Mouse (Mus musculus) hindbrain, embryonic 14.5 days (tissue): ENCODE data around the gene Spats2l. TPM values are rescaled to one million over a fixed set of nuclear protein-coding genes. Genes with fewer than 3 reads are reported as not detected.

Source experiments
- ATAC-seq: fragments of 200-750 bp; cut with Nextera tagmentation; 2 replicates; pipeline ENCODE4 v1.8.0; 2017; ENCODE audit warnings: moderate number of reproducible peaks, mild to moderate bottlenecking, moderate TSS enrichment, moderate library complexity; ENCODE audit not compliant: low FRiP score
- DNase-seq: peaks from one replicate; pipeline ENCODE4 v3.0.0-alpha.2; 2015; ENCODE audit warnings: low spot score
- H3K27ac ChIP-seq: fragments of 300-500 bp; sonication (generic); 2 replicates; pipeline ENCODE4 v1.5.1; 2014; ENCODE audit warnings: mild to moderate bottlenecking, moderate library complexity
- H3K27me3 ChIP-seq: fragments of 300-500 bp; sonication (generic); 2 replicates; pipeline ENCODE4 v1.6.1; 2014; ENCODE audit warnings: mild to moderate bottlenecking, low read length, mixed read lengths; ENCODE audit not compliant: control insufficient read depth, insufficient read depth
- H3K36me3 ChIP-seq: fragments of 300-500 bp; sonication (generic); replicated peaks from 2 replicates; pipeline ENCODE4 v1.6.1; 2014; ENCODE audit not compliant: control insufficient read depth, insufficient read depth
- H3K4me1 ChIP-seq: fragments of 300-500 bp; sonication (generic); replicated peaks from 2 replicates; pipeline ENCODE4 v1.6.1; 2014; ENCODE audit warnings: antibody characterized with exemption, low read length, mixed read lengths; ENCODE audit not compliant: control insufficient read depth, insufficient read depth
- H3K4me2 ChIP-seq: fragments of 300-500 bp; sonication (generic); replicated peaks from 2 replicates; pipeline ENCODE4 v1.6.1; 2014; ENCODE audit warnings: mild to moderate bottlenecking, moderate library complexity
- H3K4me3 ChIP-seq: fragments of 300-500 bp; sonication (generic); replicated peaks from 2 replicates; pipeline ENCODE4 v1.5.1; 2014; ENCODE audit warnings: mild to moderate bottlenecking, low read length
- H3K9ac ChIP-seq: fragments of 300-500 bp; sonication (generic); 2 replicates; pipeline ENCODE4 v1.6.1; 2014
- H3K9me3 ChIP-seq: fragments of 300-500 bp; sonication (generic); 2 replicates; pipeline ENCODE4 v1.6.1; 2016; ENCODE audit warnings: low read length; ENCODE audit not compliant: control insufficient read depth
- WGBS: fragments of 180-500 bp; shearing (Covaris S2); extraction: QIAGEN DNeasy Blood & Tissue Kit; methylation state at CpG from one replicate; pipeline ENCODE4 v1.1.7; 2014; 5-methylcytosine and 5-hydroxymethylcytosine counted together
- polyA plus RNA-seq: library from polyadenylated mRNA; unstranded; fragments of >200 nt; fragmentation: Nextera tagmentation; extraction: Ambion mirVana; gene quantifications from 2 replicates; pipeline ENCODE4 v1.2.1, GENCODE M21; 2014

The Spats2l gene
- polyA plus RNA-seq, 1 experiment from 2014 or later, result 83.2 TPM

DNA sequence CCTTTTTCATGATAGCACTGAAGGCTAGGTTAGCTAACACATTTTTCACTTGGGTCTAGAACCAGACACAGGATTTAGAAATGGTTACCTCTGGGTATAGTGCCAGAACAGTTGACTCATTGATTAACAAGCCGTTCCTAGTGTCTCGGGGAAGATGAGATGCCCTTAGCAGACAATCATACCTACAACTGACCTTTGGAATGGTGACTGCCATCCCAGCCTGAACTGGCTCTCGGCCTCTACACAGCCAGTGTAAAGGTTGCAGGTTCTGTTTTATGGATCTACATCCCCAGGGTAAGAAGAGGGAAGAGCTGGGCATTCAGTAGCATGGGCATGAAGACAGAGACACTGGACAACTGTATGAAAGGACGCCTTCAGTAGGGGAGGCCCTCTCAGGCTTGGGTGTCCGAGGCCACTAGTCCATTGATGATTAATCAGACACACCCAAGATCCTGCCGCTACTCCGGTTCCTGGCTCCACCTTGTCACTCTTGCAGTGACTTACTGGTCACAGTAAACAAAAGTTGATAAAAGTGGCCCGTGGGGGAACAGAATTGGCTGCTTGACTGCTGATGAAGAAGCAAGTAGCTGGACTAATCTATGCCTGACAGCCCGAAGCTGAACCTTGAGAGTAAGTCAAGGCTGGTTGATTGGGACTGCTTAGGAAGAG lies 71.2 kb downstream of the Spats2l start:
- no peaks in the 10 kb centered on the region for H3K27me3 ChIP-seq
- H3K4me2 ChIP-seq, result no peak overlapping the region
- no peaks in the 10 kb centered on the region for H3K9me3 ChIP-seq
- no peak overlapping the region for H3K9ac ChIP-seq
- no peak overlapping the region for H3K27ac ChIP-seq
- no peaks in the 10 kb centered on the region for H3K36me3 ChIP-seq
- H3K4me1 ChIP-seq, result peaks cover 25% of the 10 kb centered on the region
- DNase-seq, result no peak
- H3K4me3 ChIP-seq, result no peak overlapping the region
- 81% methylated on average over 9 of the region's 9 CpGs for WGBS
- ATAC-seq, result no peak

DNA sequence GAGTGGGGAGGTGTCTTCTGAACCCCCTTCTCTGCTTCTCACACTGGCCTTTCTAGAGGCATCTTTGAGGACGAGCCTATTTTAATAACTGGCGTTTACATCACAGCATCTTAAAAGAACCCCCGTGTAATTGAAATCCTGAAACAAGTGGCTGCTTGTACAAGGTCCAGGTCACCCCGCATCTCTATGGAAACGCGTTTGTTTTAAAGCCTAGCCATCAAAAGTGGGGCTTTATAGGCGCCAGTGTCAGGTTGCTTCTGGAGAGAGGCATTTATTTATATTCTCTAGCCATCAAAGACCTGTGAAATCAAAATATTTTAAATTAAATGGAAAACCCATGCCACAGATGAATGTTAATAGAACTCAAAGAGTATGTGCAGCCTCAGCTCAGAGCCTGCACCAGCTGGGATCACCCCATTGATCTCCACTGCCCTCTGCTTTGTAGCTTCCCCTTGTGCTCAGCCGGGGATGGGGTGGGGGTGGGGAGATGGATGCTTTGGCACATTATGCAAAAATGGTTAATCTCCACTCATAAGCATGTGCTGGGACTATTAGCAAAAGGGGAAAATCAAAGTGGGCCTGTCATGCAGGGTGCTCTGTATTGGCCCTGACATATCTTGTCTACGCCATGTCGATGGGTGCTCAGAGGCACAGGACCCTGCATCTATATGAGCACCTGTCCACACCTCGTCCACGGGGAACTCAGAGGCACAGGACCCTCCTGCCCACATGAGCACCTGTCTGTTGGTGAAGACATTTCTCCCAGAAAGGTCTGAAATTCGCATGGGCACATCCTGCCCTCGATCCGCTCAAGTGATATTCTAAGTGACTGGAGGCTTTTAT lies 73.1 kb downstream of the Spats2l start:
- DNase-seq (no peak), ATAC-seq (peak; percentile 68; the same call in 1 of the 2 replicates)
- Histone ChIP-seq H3K9me3 (no peaks in the 10 kb centered on the region), H3K4me3 (no peak overlapping the region), H3K9ac (no peak overlapping the region), H3K27me3 (no peaks in the 10 kb centered on the region), H3K4me2 (no peak overlapping the region), H3K4me1 (peaks cover 25% of the 10 kb centered on the region), H3K36me3 (no peaks in the 10 kb centered on the region), H3K27ac (peak overlapping the region; percentile 43)
- 28% methylated on average over 15 of the region's 15 CpGs for WGBS

DNA sequence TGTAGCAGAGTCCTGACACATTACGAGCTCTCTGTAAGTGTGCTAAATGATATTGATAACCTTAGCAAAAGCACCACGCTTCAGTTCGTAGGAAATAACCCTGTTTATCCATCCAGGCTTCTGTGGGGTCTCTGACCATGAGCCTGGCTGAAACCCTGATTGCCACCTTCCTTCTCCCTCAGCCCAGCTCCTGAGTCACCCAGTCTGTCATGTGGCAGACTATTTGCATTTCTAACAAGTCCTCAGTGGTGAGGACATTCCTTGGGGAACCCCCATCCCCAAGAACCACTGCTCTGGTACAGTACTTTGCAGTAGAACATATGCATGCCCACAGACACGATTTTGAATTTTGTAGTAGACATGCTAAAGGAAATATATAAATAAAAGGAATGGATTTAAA lies 75.1 kb downstream of the Spats2l start:
- Histone ChIP-seq H3K9me3 (no peaks in the 10 kb centered on the region), H3K4me3 (no peak overlapping the region), H3K27ac (no peak overlapping the region), H3K9ac (no peak overlapping the region), H3K36me3 (no peaks in the 10 kb centered on the region), H3K4me1 (peaks cover 25% of the 10 kb centered on the region), H3K4me2 (no peak overlapping the region), H3K27me3 (no peaks in the 10 kb centered on the region)
- 87% methylated on average over 4 of the region's 4 CpGs for WGBS
- ATAC-seq (no peak), DNase-seq (no peak)

DNA sequence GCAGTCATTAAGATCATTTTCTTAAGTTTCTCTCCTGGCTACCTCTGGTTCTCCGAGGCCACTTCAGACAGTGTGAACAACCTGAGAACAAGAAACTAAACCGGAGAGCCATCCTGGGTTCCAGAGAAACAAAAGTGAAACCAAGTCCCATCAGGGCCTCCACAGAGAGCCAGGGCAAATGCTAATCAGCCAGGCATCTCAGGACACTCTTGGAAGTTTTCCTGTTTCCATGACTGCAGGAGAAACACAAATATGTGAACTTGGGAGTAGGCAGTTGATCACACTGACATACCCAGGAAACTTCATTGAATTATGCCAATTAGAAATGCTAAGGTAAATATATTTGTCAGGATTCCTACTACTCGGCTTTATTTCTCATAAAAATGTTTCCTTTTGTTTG lies 76.0 kb downstream of the Spats2l start:
- Histone ChIP-seq H3K27me3 (no peaks in the 10 kb centered on the region), H3K36me3 (no peaks in the 10 kb centered on the region), H3K9ac (no peak overlapping the region), H3K4me3 (no peak overlapping the region), H3K4me2 (no peak overlapping the region), H3K27ac (no peak overlapping the region), H3K4me1 (peaks cover 25% of the 10 kb centered on the region), H3K9me3 (no peaks in the 10 kb centered on the region)
- ATAC-seq, result no peak
- 36% methylated on average over 3 of the region's 3 CpGs for WGBS
- peak; percentile 50 for DNase-seq

DNA sequence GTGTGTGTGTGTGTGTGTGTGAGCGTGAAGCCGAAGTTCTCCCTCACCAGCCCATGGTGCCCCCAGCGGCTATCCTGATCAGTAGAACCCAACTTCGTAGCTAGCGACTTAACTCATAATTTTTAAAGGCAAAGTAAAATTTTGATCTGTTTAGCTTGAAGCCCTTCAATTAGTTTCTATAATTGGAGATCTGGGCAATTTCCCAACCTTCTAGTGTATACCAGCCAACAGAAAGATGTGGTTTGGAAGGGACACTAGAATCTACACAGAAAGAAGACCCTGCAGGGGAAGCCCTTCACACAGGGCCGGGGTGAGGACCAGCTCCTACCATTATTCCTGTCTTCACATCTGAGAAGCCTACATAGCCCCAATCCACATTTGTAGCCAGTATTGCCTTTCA lies 77.9 kb downstream of the Spats2l start:
- Histone ChIP-seq H3K27ac (no peak overlapping the region), H3K4me3 (no peak overlapping the region), H3K4me1 (peaks cover 20% of the 10 kb centered on the region), H3K27me3 (no peaks in the 10 kb centered on the region), H3K9me3 (no peaks in the 10 kb centered on the region), H3K4me2 (no peak overlapping the region), H3K9ac (no peak overlapping the region), H3K36me3 (no peaks in the 10 kb centered on the region; the same call in 1 of the 2 replicates)
- WGBS, result 94% methylated on average over 6 of the region's 6 CpGs
- ATAC-seq, result no peak
- no peak for DNase-seq

DNA sequence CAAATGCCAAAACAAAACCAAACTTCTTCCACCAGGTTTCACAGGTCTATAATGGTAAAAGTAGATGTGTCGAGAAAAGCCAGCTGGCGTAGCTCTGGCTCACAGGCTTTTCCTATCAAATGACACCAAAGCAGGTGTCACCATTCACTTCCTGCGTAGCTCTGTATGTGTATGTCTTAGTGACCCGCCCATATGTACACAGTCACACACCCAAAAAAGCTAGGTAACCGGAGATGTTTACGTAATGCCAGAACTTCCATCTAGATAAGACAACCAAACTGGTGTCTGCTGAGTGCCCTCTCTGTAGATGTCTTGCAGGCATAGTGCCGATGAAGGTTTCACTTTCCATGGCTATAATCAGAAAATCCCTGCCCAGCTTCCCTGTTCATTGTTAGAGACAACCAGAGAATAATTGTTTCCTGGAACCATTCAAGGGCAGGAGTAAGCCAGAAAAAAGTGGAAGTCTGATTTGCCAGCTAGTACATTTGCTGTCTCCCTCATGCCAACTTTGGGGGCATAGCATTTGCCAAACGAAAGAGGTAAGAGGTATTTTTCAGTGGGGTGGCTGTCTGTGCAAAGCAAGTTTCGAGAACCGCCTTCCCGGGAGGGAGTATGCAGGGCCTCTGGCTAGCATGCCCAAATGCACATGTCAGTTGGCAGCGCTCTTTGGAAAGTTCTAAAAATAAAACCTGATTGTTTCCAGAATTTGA lies 78.8 kb downstream of the Spats2l start:
- DNase-seq, result no peak
- ATAC-seq, result no peak
- Histone ChIP-seq H3K4me3 (no peak overlapping the region), H3K9me3 (no peaks in the 10 kb centered on the region), H3K27me3 (no peaks in the 10 kb centered on the region), H3K4me1 (peaks cover 11% of the 10 kb centered on the region), H3K27ac (no peak overlapping the region), H3K9ac (no peak overlapping the region), H3K4me2 (no peak overlapping the region), H3K36me3 (no peaks in the 10 kb centered on the region; the same call in 1 of the 2 replicates)
- 88% methylated on average over 12 of the region's 12 CpGs for WGBS

DNA sequence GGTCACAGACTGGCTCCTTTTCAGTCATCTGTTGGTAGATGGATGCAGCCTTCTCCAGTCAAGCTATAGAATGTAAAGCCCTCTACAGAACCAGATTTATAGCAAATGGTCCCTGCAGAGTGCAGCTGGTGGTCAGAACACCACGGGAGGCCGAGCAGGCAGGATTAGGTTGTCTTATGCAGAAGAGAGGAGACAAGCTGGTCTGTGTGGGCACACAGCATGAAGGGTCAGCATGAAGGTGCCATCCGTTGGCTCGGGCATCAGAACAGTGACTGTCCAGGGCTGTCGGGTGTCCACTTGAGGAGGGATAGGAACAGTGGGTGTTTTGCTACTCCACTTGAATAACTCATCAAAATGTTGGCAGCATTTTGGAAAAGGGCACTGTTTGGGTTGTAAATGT lies 83.8 kb downstream of the Spats2l start:
- DNase-seq, result no peak
- Histone ChIP-seq H3K9me3 (no peaks in the 10 kb centered on the region), H3K4me2 (no peak overlapping the region), H3K36me3 (no peaks in the 10 kb centered on the region; the same call in 1 of the 2 replicates), H3K4me1 (peaks cover 20% of the 10 kb centered on the region), H3K27ac (no peak overlapping the region), H3K27me3 (no peaks in the 10 kb centered on the region), H3K4me3 (no peak overlapping the region), H3K9ac (no peak overlapping the region)
- ATAC-seq, result no peak
- WGBS, result 36% methylated on average over 5 of the region's 5 CpGs

DNA sequence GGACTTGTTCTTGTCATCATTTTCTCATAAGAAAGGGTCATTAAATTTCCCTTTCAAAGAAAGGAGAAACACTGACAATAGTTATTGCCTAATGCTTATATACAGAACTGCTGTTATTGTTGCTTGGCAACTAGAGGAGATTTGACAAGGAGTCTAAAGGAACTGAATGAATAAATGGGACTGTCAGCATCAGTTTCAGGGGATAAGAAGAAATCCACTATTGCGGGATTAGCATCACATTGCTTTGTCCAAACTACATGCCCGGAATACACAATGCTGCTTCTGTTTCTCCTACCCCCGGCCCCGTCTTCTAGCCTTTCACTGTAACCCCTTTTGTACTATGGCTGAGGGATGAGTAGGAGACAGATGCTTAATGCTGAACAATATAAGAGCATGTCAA lies 88.1 kb downstream of the Spats2l start:
- Histone ChIP-seq H3K4me2 (no peak overlapping the region), H3K27me3 (no peaks in the 10 kb centered on the region), H3K27ac (peak overlapping the region; percentile 59), H3K4me3 (no peak overlapping the region), H3K36me3 (no peaks in the 10 kb centered on the region), H3K9me3 (no peaks in the 10 kb centered on the region), H3K4me1 (peaks cover 20% of the 10 kb centered on the region), H3K9ac (no peak overlapping the region)
- DNase-seq, result peak; percentile 67
- peak; percentile 72 for ATAC-seq
- WGBS, result 14% methylated on average over 4 of the region's 4 CpGs

DNA sequence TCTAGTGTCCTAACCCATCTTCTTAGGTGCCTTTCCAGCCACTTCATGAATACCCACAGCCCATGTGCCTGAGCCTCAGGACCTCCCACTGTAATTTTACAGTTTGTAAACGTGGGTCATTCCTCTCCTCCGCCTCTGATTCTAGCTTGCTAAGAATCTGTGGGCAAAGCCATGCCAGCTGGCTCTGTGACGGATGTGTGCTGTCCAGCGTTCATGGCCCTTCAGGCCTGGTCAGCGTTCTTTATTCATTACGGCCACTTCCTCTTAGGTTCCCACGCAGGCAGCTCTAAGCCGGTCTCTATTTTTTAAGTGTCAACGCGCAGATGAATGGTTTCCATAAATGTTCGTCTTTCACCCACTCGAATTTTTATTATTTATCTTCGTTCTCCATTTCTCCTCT lies 94.7 kb downstream of the Spats2l start:
- WGBS, result 78% methylated on average over 13 of the region's 13 CpGs
- no peak overlapping the region for H3K4me3 ChIP-seq
- no peaks in the 10 kb centered on the region for H3K27me3 ChIP-seq
- no peaks in the 10 kb centered on the region for H3K9me3 ChIP-seq
- ATAC-seq, result no peak
- peaks cover 16% of the 10 kb centered on the region for H3K4me1 ChIP-seq
- H3K9ac ChIP-seq, result no peak overlapping the region
- no peak for DNase-seq
- H3K36me3 ChIP-seq, result no peaks in the 10 kb centered on the region
- no peak overlapping the region for H3K27ac ChIP-seq
- no peak overlapping the region for H3K4me2 ChIP-seq
